In genomic region chr1:194946467-194946866, GRCm38 (mm10) we compare ENCODE assay signal across 14 mouse cellular contexts.
"Had no signal": no experiment of that assay in that cellular context is flagged by ENCODE, and none has a peak within 500 bp of the region (broad histone marks: within the 10 kb centered on the region; RNA-seq: fewer than 3 reads in every experiment).

No protein-coding gene starts in this region.

- ATAC-seq: midbrain, embryonic 13.5 days had no signal

- H3K36me3 ChIP-seq: limb, embryonic 10.5 days; midbrain, embryonic 13.5 days had no signal

- H3K27me3 ChIP-seq: midbrain, embryonic 13.5 days had no signal

- H3K4me3 ChIP-seq: layer of hippocampus, adult 2 months; limb, embryonic 10.5 days; midbrain, embryonic 13.5 days had no signal

- H3K9me3 ChIP-seq: limb, embryonic 10.5 days; midbrain, embryonic 13.5 days had no signal

- DNase-seq: kidney, adult 11 months; kidney, adult 9 months; kidney, postnatal 4 days; lung, embryonic 14.5 days; lung, postnatal 10 days; lung, postnatal 4 days; right cerebral cortex, adult 18-20 months; right cerebral cortex, postnatal 25 days; thymus, postnatal 36 days had no signal

- H3K4me2 ChIP-seq: lung, embryonic 14.5 days; midbrain, embryonic 13.5 days had no signal

- H3K4me1 ChIP-seq: midbrain, embryonic 13.5 days had no signal

- H3K9ac ChIP-seq: liver, embryonic 14.5 days; lung, embryonic 14.5 days; midbrain, embryonic 13.5 days had no signal

- H3K27ac ChIP-seq: kidney, postnatal 0 days; layer of hippocampus, adult 2 months; limb, embryonic 10.5 days; liver, embryonic 14.5 days; midbrain, embryonic 13.5 days had no signal
